Mouse (Mus musculus) cerebellum, adult 2 months (tissue): ENCODE results near the gene Rasgrp2.

Experiments
- CTCF ChIP-seq: fragments of 200-500 bp; IDR thresholded peaks from 2 replicates; pipeline ENCODE4 v1.5.1; 2011; ENCODE audit warnings: low read depth, mild to moderate bottlenecking, control low read depth, low read length, moderate library complexity, borderline replicate concordance; ENCODE audit not compliant: insufficient read depth
- POLR2A ChIP-seq: fragments of 200-500 bp; IDR thresholded peaks from 2 replicates; pipeline ENCODE4 v1.6.1; 2011; ENCODE audit warnings: low read length, control low read depth, borderline replicate concordance; ENCODE audit not compliant: insufficient read depth

DNA sequence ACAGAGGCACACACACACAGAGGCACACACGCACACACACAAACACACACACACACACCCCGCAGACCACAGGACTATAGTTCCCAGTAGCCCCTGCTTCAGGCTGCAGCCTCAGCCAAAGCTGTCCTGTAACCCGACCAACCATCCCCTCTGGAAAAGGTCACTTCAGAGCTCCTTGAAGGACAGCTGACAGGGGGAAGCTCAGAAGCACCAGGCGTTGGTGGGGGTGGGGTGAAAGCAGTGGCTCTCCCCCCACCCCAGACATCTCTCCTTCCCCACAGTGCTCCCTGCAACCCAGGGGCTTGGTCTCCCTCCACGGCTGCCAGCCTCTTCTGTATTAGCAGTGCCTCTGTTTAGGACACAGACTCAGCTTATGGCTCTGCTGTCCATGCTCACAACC lies 15.7 kb upstream of the Rasgrp2 start:
- TF ChIP-seq CTCF, result no peak
- TF ChIP-seq POLR2A, result no peak
